Mouse (Mus musculus): ENCODE measurements at regions not wholly inside any gene's neighbourhood (a gene's known extent, or its start where the extent isn't known, plus 50 kb on each side); places are given as distances from the start of the nearest gene placed in this dataset.

GRCm38 (mm10) chr4:106186684-106187083 is 129.3 kb upstream of the Usp24 start:
- no peak for DNase-seq

- DNase-seq = no peak
These were observed 125.8 kb upstream of the Usp24 start for GRCm38 (mm10) chr4:106190248-106190647.

- no peak for DNase-seq
These were observed 124.7 kb upstream of the Usp24 start for GRCm38 (mm10) chr4:106191331-106191730.

- no peak for DNase-seq
These were observed 124.2 kb upstream of the Usp24 start for GRCm38 (mm10) chr4:106191843-106192242.

GRCm38 (mm10) chr4:106193204-106193945 is 122.6 kb upstream of the Usp24 start:
- no peak for DNase-seq

- DNase-seq = no peak
These were observed 120.4 kb upstream of the Usp24 start for GRCm38 (mm10) chr4:106195497-106196166.

- no peak for DNase-seq
These were observed 116.2 kb upstream of the Usp24 start for GRCm38 (mm10) chr4:106199833-106200232.

GRCm38 (mm10) chr4:106200241-106200640 is 115.8 kb upstream of the Usp24 start:
- DNase-seq = no peak

GRCm38 (mm10) chr4:106202554-106202953 is 113.5 kb upstream of the Usp24 start:
- no peak for DNase-seq

- DNase-seq = no peak
These were observed 110.8 kb upstream of the Usp24 start for GRCm38 (mm10) chr4:106205200-106205599.

GRCm38 (mm10) chr4:106206023-106206422 is 110.0 kb upstream of the Usp24 start:
- DNase-seq = no peak

- DNase-seq = no peak
These were observed 106.5 kb upstream of the Usp24 start for GRCm38 (mm10) chr4:106209465-106209864.

GRCm38 (mm10) chr4:106209975-106210374 is 106.0 kb upstream of the Usp24 start:
- peak; percentile 27 for DNase-seq

- no peak for DNase-seq
These were observed 101.8 kb upstream of the Usp24 start for GRCm38 (mm10) chr4:106214170-106214569.

- DNase-seq = no peak
These were observed 95.4 kb upstream of the Usp24 start for GRCm38 (mm10) chr4:106220621-106221020.

- DNase-seq = peak; percentile 60
These were observed 90.7 kb upstream of the Usp24 start for GRCm38 (mm10) chr4:106225184-106225862.

- DNase-seq = no peak
These were observed 88.6 kb upstream of the Usp24 start for GRCm38 (mm10) chr4:106227428-106227827.

GRCm38 (mm10) chr4:106228534-106228933 is 87.5 kb upstream of the Usp24 start:
- peak; percentile 70 for DNase-seq

GRCm38 (mm10) chr4:106229526-106229925 is 86.5 kb upstream of the Usp24 start:
- no peak for DNase-seq

GRCm38 (mm10) chr4:106232499-106232970 is 83.5 kb upstream of the Usp24 start:
- peak; percentile 58 for DNase-seq

- no peak for DNase-seq
These were observed 71.6 kb upstream of the Usp24 start for GRCm38 (mm10) chr4:106244384-106244819.

- DNase-seq = no peak
These were observed 71.0 kb upstream of the Usp24 start for GRCm38 (mm10) chr4:106244826-106245510.

- no peak for DNase-seq
These were observed 69.3 kb upstream of the Usp24 start for GRCm38 (mm10) chr4:106246695-106247094.

Measured in thymus, postnatal 25 days (tissue).